26 mouse cellular contexts compared by ENCODE assay signal in the genomic region with DNA sequence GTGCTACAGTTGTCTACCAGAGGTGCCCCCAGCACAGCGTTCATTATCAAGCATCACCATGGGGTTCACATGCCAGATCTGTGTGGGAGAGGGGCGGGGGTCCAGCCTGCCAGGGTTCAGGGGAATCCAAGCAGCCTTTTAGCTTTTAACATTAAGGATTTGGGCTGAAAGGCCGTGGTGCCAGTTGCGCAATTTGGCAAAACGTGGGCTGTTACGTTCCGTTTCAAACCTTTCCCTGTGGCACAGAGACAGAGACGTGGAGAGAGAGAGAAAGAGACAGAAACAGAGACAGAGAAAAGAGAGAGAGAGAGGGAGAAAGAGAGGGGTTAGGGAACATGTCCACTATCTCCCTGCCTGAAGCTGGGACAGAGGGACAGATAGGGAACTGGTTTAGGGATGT. TPM values are rescaled to one million over a fixed set of nuclear protein-coding genes. Genes with fewer than 3 reads are reported as not detected.
DNase-seq lines count a peak whose midpoint lies in the region; ATAC-seq and TF ChIP-seq lines count a peak whose summit lies in the region.
"Had no signal": no experiment of that assay in that cellular context is flagged by ENCODE, and none has a peak within 500 bp of the region (broad histone marks: within the 10 kb centered on the region; RNA-seq: fewer than 3 reads in every experiment).

No protein-coding gene starts in this region.

- no peaks in the 10 kb centered on the region for H3K79me2 ChIP-seq in C2C12 (ENCODE audit: control insufficient read depth, insufficient read depth)

- no peak overlapping the region for H3K9ac ChIP-seq in heart, embryonic 13.5 days
- H3K9ac ChIP-seq in limb, embryonic 12.5 days (replicated peaks), result no peak overlapping the region
- H3K9ac ChIP-seq: embryonic facial prominence, embryonic 12.5 days; forebrain, embryonic 15.5 days; hindbrain, embryonic 12.5 days had no signal

- H3ac ChIP-seq in C2C12 (ENCODE audit: control insufficient read depth, insufficient read length, low read depth), result no peak overlapping the region

- TF ChIP-seq CTCF in C2C12 (IDR thresholded peaks at IDR 0.05; ENCODE audit: control insufficient read depth, insufficient read depth, insufficient read length), result no peak

- peaks cover 72% of the 10 kb centered on the region for H3K36me3 ChIP-seq in heart, embryonic 13.5 days
- peaks cover 2% of the 10 kb centered on the region for H3K36me3 ChIP-seq in C2C12 (ENCODE audit: control insufficient read depth, insufficient read depth)
- no peaks in the 10 kb centered on the region for H3K36me3 ChIP-seq in limb, embryonic 12.5 days
- H3K36me3 ChIP-seq: embryonic facial prominence, embryonic 12.5 days; forebrain, embryonic 15.5 days; G1E; hindbrain, embryonic 12.5 days had no signal

- H3K79me3 ChIP-seq in C2C12 (ENCODE audit: low read depth), result no peaks in the 10 kb centered on the region

- WGBS in heart, embryonic 13.5 days, result 86% methylated on average over 8 of the region's 8 CpGs
- 93% methylated on average over 8 of the region's 8 CpGs for WGBS in limb, embryonic 12.5 days

- ATAC-seq in heart, embryonic 13.5 days (ENCODE audit: extremely low read depth, insufficient number of reproducible peaks, low FRiP score, low TSS enrichment), result no peak
- ATAC-seq in limb, embryonic 12.5 days (ENCODE audit: insufficient number of reproducible peaks, insufficient read depth, low FRiP score, low TSS enrichment, low read depth), result no peak
- ATAC-seq: CD4-positive, CD25-positive, alpha-beta regulatory T cell, adult 4 months; forebrain, embryonic 15.5 days; hindbrain, embryonic 16.5 days; inflammation-experienced regulatory T-cells, adult 6 months; intestine, postnatal 0 days had no signal

- no peak overlapping the region for H3K4me3 ChIP-seq in heart, embryonic 13.5 days
- no peak overlapping the region for H3K4me3 ChIP-seq in C2C12 (ENCODE audit: insufficient read depth, poor library complexity, severe bottlenecking)
- H3K4me3 ChIP-seq in limb, embryonic 12.5 days (replicated peaks), result no peak overlapping the region
- H3K4me3 ChIP-seq: embryonic facial prominence, embryonic 12.5 days; forebrain, embryonic 15.5 days; hindbrain, embryonic 12.5 days had no signal

- H3K4me1 ChIP-seq in heart, embryonic 13.5 days, result peaks cover 59% of the 10 kb centered on the region
- H3K4me1 ChIP-seq in limb, embryonic 12.5 days (replicated peaks), result peaks cover 53% of the 10 kb centered on the region
- H3K4me1 ChIP-seq: hindbrain, embryonic 12.5 days had no signal

- H3K27me3 ChIP-seq in heart, embryonic 13.5 days (replicated peaks), result no peaks in the 10 kb centered on the region
- H3K27me3 ChIP-seq in C2C12 (ENCODE audit: control insufficient read depth, insufficient read depth, insufficient read length), result no peaks in the 10 kb centered on the region
- 0 out of 2 replicates have a peak, but pooled peaks cover 2% of the 10 kb centered on the region for H3K27me3 ChIP-seq in limb, embryonic 12.5 days
- H3K27me3 ChIP-seq: embryonic facial prominence, embryonic 12.5 days; forebrain, embryonic 15.5 days; hindbrain, embryonic 12.5 days had no signal

- no peak overlapping the region for H3K4me2 ChIP-seq in heart, embryonic 13.5 days
- no peak overlapping the region for H3K4me2 ChIP-seq in limb, embryonic 12.5 days
- H3K4me2 ChIP-seq: embryonic facial prominence, embryonic 12.5 days; forebrain, embryonic 15.5 days; heart, embryonic 11.5 days; hindbrain, embryonic 12.5 days had no signal

- no peak for DNase-seq in heart, adult 11 months
- peak; percentile 69 for DNase-seq in adipocyte (ENCODE audit: low spot score)
- DNase-seq in kidney, postnatal 10 days, result no peak
- no peak for DNase-seq in ovary, postnatal 10 days (ENCODE audit: low spot score)
- DNase-seq: adrenal gland, postnatal 10 days; cerebellum, adult 11-12 months; cerebellum, adult 9-10 months; cerebellum, postnatal 25 days; gastrocnemius, postnatal 10 days; heart, postnatal 14 days had no signal

- no peaks in the 10 kb centered on the region for H3K9me3 ChIP-seq in heart, embryonic 13.5 days
- no peaks in the 10 kb centered on the region for H3K9me3 ChIP-seq in limb, embryonic 12.5 days
- H3K9me3 ChIP-seq: embryonic facial prominence, embryonic 12.5 days; forebrain, embryonic 15.5 days; G1E; hindbrain, embryonic 12.5 days had no signal

- H3K27ac ChIP-seq in heart, embryonic 13.5 days (replicated peaks), result peak overlapping the region; percentile 51; the same call in 1 of the 2 replicates
- H3K27ac ChIP-seq in limb, embryonic 12.5 days, result peak overlapping the region; percentile 83; the same call in 1 of the 2 replicates
- H3K27ac ChIP-seq: forebrain, embryonic 15.5 days; hindbrain, embryonic 12.5 days had no signal

TF ChIP-seq in C2C12, 6 proteins besides CTCF, POLR2A, EP300 and RAD21:
- TF ChIP-seq MAX (IDR thresholded peaks at IDR 0.05) (no peak), CEBPB (IDR thresholded peaks at IDR 0.05; ENCODE audit: low read depth) (peak; percentile 51)

RNA-seq across cellular contexts. Expression of a gene that starts 26.8 kb away (rescaled TPM):
- polyA plus RNA-seq in heart, embryonic 13.5 days (2015; fragmentation: Nextera tagmentation; extraction: Ambion mirVana), result 226 and 249 TPM in 2 replicates
- 4.0 TPM for polyA plus RNA-seq in C2C12 (2012; fragmentation: generic; extraction: Trizol)
- 1.9 and 3.3 TPM in 2 replicates for polyA plus RNA-seq in limb, embryonic 12.5 days (2016; fragmentation: Nextera tagmentation; extraction: Ambion mirVana)
- polyA plus RNA-seq: CD4-positive, CD25-positive, alpha-beta regulatory T cell, adult 4 months; forebrain, embryonic 11.5 days; G1E; inflammation-experienced regulatory T-cells, adult 6 months had no signal

RNA-seq across cellular contexts. Expression of a gene that starts 38.3 kb away (rescaled TPM):
- polyA plus RNA-seq in heart, embryonic 13.5 days (2015; fragmentation: Nextera tagmentation; extraction: Ambion mirVana), result 4.8 and 5.8 TPM in 2 replicates
- polyA plus RNA-seq in C2C12 (2012; fragmentation: generic; extraction: Trizol), result not detected
- 0.10 TPM in 1 of 2 replicates, not detected in the other for polyA plus RNA-seq in limb, embryonic 12.5 days (2016; fragmentation: Nextera tagmentation; extraction: Ambion mirVana)
- polyA plus RNA-seq: brain, embryonic 14.5 days; CD4-positive, CD25-positive, alpha-beta regulatory T cell, adult 4 months; cortical plate, adult 2 months; forebrain, embryonic 15.5 days; G1E; gonadal fat pad, adult 2 months; hindbrain, embryonic 12.5 days; hindbrain, embryonic 16.5 days; inflammation-experienced regulatory T-cells, adult 6 months had no signal

RNA-seq across cellular contexts. Expression of a gene that starts 39.0 kb away (rescaled TPM):
- not detected in 2 replicates for polyA plus RNA-seq in heart, embryonic 13.5 days (2015; fragmentation: Nextera tagmentation; extraction: Ambion mirVana)
- polyA plus RNA-seq in C2C12 (2012; fragmentation: generic; extraction: Trizol), result not detected
- not detected in 2 replicates for polyA plus RNA-seq in limb, embryonic 12.5 days (2016; fragmentation: Nextera tagmentation; extraction: Ambion mirVana)
- polyA plus RNA-seq: brain, embryonic 14.5 days; CD4-positive, CD25-positive, alpha-beta regulatory T cell, adult 4 months; cortical plate, adult 2 months; embryonic facial prominence, embryonic 12.5 days; forebrain, embryonic 11.5 days; forebrain, embryonic 15.5 days; G1E; heart, embryonic 11.5 days; hindbrain, embryonic 12.5 days; hindbrain, embryonic 16.5 days; inflammation-experienced regulatory T-cells, adult 6 months; intestine, postnatal 0 days had no signal

RNA-seq across cellular contexts. Expression of a gene that starts 58.5 kb away (rescaled TPM):
- polyA plus RNA-seq in heart, embryonic 13.5 days (2015; fragmentation: Nextera tagmentation; extraction: Ambion mirVana), result 37.1 and 37.4 TPM in 2 replicates
- 8.9 TPM for polyA plus RNA-seq in C2C12 (2012; fragmentation: generic; extraction: Trizol)
- polyA plus RNA-seq in limb, embryonic 12.5 days (2016; fragmentation: Nextera tagmentation; extraction: Ambion mirVana), result 67.4 and 74.3 TPM in 2 replicates
- polyA plus RNA-seq: G1E had no signal

Comparison
In these comparisons a context has a peak if more than half of its experiments do, and no peak if none do; other contexts are left out.
1. RNA of a gene that starts 26.8 kb away (polyA plus RNA-seq): 226 to 249 TPM in heart, embryonic 13.5 days; 4.0 TPM in C2C12 (single experiment) and 1.9 to 3.3 TPM in limb, embryonic 12.5 days; every median in the first group is over 10 times any median in the second.